Mouse (Mus musculus): ENCODE data around the gene Elf2.

DNA sequence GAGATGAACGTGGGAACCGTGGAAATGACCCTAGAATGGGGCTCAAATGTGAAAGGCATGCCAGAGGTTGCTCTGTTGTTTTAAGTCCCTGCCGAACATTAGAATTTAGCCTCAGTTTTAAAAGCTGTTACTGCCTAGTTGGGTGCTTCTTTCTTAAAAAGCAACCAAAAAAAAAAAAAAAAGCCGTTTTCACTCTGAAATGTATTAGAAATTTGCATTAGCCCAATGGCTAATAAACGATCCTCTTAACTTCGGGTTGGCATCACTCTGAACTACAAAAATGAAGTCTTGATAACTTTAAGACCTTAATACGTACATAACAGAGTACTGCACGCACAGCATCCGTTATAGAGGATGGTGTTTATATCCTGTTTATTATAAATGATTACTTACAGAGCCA lies 1.7 kb upstream of the Elf2 start:
- TF ChIP-seq CTCF (IDR thresholded peaks at IDR 0.05; ENCODE audit: low read depth, low read length) (no peak), POLR2AphosphoS5 (IDR thresholded peaks at IDR 0.05; ENCODE audit: insufficient replicate concordance, low read depth, low read length) (no peak), TAL1 (conservative IDR thresholded peaks at IDR 0.05; ENCODE audit: low read depth, low read length) (no peak), GATA1 (IDR thresholded peaks at IDR 0.05; ENCODE audit: borderline replicate concordance, low read length) (no peak), GATA2 (IDR thresholded peaks at IDR 0.05; ENCODE audit: borderline replicate concordance, low read depth, low read length) (no peak)

Data from G1E (cell line).